Mouse (Mus musculus) erythroblast, embryonic 14.5 days (primary cell): Measurements from ENCODE around the gene Kmt2d.

Experiments used
- GATA1 ChIP-seq: IDR thresholded peaks from 2 replicates; pipeline ENCODE4 v1.6.1; 2012; ENCODE audit warnings: low read length, inconsistent platforms, mixed read lengths
- TAL1 ChIP-seq: IDR thresholded peaks from 3 replicates; pipeline ENCODE4 v1.6.1; 2012; ENCODE audit warnings: low read length, inconsistent platforms, mixed read lengths

- TF ChIP-seq GATA1 (no peak), TAL1 (no peak)
These were observed 6.3 kb upstream of the Kmt2d start for GRCm38 (mm10) chr15:98877331-98877730.
